Mouse (Mus musculus) embryonic facial prominence, embryonic 11.5 days (tissue): ENCODE results near the gene Rec114. TPM values are rescaled to one million over a fixed set of nuclear protein-coding genes. Genes with fewer than 3 reads are reported as not detected.

Source experiments
- ATAC-seq: fragments of 200-750 bp; cut with Nextera tagmentation; replicated peaks from 2 replicates; pipeline ENCODE4 v1.8.0; 2017; ENCODE audit warnings: low read depth; ENCODE audit not compliant: insufficient number of reproducible peaks, low FRiP score, low TSS enrichment
- DNase-seq: peaks from one replicate; pipeline ENCODE4 v3.0.0-alpha.2; 2015; ENCODE audit warnings: low spot score
- H3K27ac ChIP-seq: fragments of 300-500 bp; sonication (generic); replicated peaks from 2 replicates; pipeline ENCODE4 v1.5.1; 2014; ENCODE audit warnings: mild to moderate bottlenecking, low read depth, low read length, control low read depth
- H3K27me3 ChIP-seq: fragments of 300-500 bp; sonication (generic); 2 replicates; pipeline ENCODE4 v1.6.1; 2014; ENCODE audit warnings: mild to moderate bottlenecking, low read length, moderate library complexity, mixed read lengths; ENCODE audit not compliant: control insufficient read depth, insufficient read depth
- H3K36me3 ChIP-seq: fragments of 300-500 bp; sonication (generic); replicated peaks from 2 replicates; pipeline ENCODE4 v1.6.1; 2014; ENCODE audit warnings: low read depth, mild to moderate bottlenecking, low read length, moderate library complexity, mixed read lengths; ENCODE audit not compliant: control insufficient read depth, insufficient read depth
- H3K4me1 ChIP-seq: fragments of 300-500 bp; sonication (generic); 2 replicates; pipeline ENCODE4 v1.6.1; 2014; ENCODE audit warnings: low read length, mixed read lengths; ENCODE audit not compliant: control insufficient read depth, insufficient read depth
- H3K4me2 ChIP-seq: fragments of 300-500 bp; sonication (generic); 2 replicates; pipeline ENCODE4 v1.6.1; 2014; ENCODE audit warnings: low read depth, mild to moderate bottlenecking, control low read depth, low read length, moderate library complexity
- H3K4me3 ChIP-seq: fragments of 300-500 bp; sonication (generic); 2 replicates; pipeline ENCODE4 v1.5.1; 2014; ENCODE audit warnings: low read depth, low read length, control low read depth
- H3K9ac ChIP-seq: fragments of 300-500 bp; sonication (generic); replicated peaks from 2 replicates; pipeline ENCODE4 v1.6.1; 2014; ENCODE audit warnings: mild to moderate bottlenecking, control low read depth, low read length
- H3K9me3 ChIP-seq: fragments of 300-500 bp; sonication (generic); replicated peaks from 2 replicates; pipeline ENCODE4 v1.6.1; 2016; ENCODE audit warnings: mild to moderate bottlenecking, low read length, inconsistent platforms, mixed read lengths; ENCODE audit not compliant: control insufficient read depth
- WGBS: fragments of 180-500 bp; shearing (Covaris S2); extraction: QIAGEN DNeasy Blood & Tissue Kit; methylation state at CpG from one replicate; pipeline ENCODE4 v1.1.7; 2014; 5-methylcytosine and 5-hydroxymethylcytosine counted together
- polyA plus RNA-seq: library from polyadenylated mRNA; unstranded; fragments of >200 nt; fragmentation: Nextera tagmentation; extraction: Ambion mirVana; gene quantifications from 2 replicates; pipeline ENCODE4 v1.2.1, GENCODE M21; 2014

Rec114 gene
- polyA plus RNA-seq, 1 experiment from 2014 or later = 1.9 TPM

- no peaks in the 10 kb centered on the region for H3K4me1 ChIP-seq
- no peak overlapping the region for H3K27ac ChIP-seq
- H3K4me3 ChIP-seq = no peak overlapping the region
- WGBS = 83% methylated on average over 4 of the region's 4 CpGs
- no peak for ATAC-seq
- H3K9me3 ChIP-seq = no peaks in the 10 kb centered on the region
- H3K9ac ChIP-seq = no peak overlapping the region
- no peaks in the 10 kb centered on the region for H3K36me3 ChIP-seq
- no peaks in the 10 kb centered on the region for H3K27me3 ChIP-seq
- no peak for DNase-seq
- H3K4me2 ChIP-seq = no peak overlapping the region
These were observed 53.1 kb downstream of the Rec114 start for GRCm38 (mm10) chr9:58690701-58691100.

DNA sequence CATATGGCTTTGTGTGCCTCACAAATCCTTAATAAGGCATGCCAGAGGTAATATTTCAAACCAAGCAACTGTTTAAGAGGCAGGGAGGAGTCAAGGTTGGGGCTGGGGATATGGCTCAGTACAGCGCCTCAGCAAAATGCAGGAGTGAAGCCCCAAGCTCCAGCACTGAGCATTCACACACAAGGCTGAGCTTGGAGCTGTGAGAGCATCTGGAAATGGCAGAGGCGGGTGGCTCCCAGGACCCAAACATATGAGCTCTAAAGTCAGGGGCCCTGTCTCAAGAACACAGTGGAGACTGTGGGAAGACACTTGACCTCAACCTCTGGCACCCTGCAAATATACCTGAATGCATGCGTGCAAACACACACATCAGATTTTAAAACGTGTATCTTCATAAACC, 55.7 kb downstream of the Rec114 start:
- H3K9ac ChIP-seq = no peak overlapping the region
- 76% methylated on average over 4 of the region's 4 CpGs for WGBS
- no peaks in the 10 kb centered on the region for H3K36me3 ChIP-seq
- no peak overlapping the region for H3K27ac ChIP-seq
- H3K4me2 ChIP-seq = no peak overlapping the region
- no peak overlapping the region for H3K4me3 ChIP-seq
- H3K4me1 ChIP-seq = no peaks in the 10 kb centered on the region
- DNase-seq (no peak), ATAC-seq (no peak)
- no peaks in the 10 kb centered on the region for H3K27me3 ChIP-seq
- H3K9me3 ChIP-seq = no peaks in the 10 kb centered on the region

DNA sequence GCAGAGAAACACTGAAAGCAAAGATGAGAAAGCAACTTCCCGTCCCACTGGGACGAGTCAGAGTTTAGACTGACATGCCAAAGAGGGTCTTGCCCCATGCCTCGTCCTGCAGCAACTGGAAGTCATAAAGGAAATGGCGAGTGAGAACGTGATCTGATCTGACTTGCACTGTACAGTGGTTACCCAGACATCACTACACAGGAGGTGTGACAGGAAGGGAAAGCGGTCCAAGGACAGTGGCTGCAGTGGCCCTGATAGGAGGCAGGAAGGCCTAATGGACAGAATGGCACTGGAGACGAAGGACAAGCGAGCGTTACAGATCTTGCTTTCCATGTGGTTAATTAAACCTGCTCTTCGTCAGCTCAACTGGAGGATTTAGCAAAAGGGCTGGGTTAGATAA, 58.5 kb downstream of the Rec114 start:
- H3K4me3 ChIP-seq = no peak overlapping the region
- no peak for DNase-seq
- no peak overlapping the region for H3K4me2 ChIP-seq
- H3K9ac ChIP-seq = no peak overlapping the region
- H3K4me1 ChIP-seq = no peaks in the 10 kb centered on the region
- 81% methylated on average over 10 of the region's 10 CpGs for WGBS
- H3K9me3 ChIP-seq = no peaks in the 10 kb centered on the region
- H3K27ac ChIP-seq = no peak overlapping the region
- no peak for ATAC-seq
- H3K27me3 ChIP-seq = no peaks in the 10 kb centered on the region
- no peaks in the 10 kb centered on the region for H3K36me3 ChIP-seq

GRCm38 (mm10) chr9:58683372-58683771, 60.4 kb downstream of the Rec114 start:
- H3K9me3 ChIP-seq = no peaks in the 10 kb centered on the region
- H3K4me3 ChIP-seq = no peak overlapping the region
- H3K27me3 ChIP-seq = no peaks in the 10 kb centered on the region
- no peak for DNase-seq
- no peak overlapping the region for H3K27ac ChIP-seq
- WGBS = 54% methylated on average over 6 of the region's 6 CpGs
- H3K4me1 ChIP-seq = no peaks in the 10 kb centered on the region
- ATAC-seq = no peak
- H3K36me3 ChIP-seq = no peaks in the 10 kb centered on the region
- no peak overlapping the region for H3K4me2 ChIP-seq
- no peak overlapping the region for H3K9ac ChIP-seq

- Histone ChIP-seq H3K4me3 (no peak overlapping the region), H3K27me3 (no peaks in the 10 kb centered on the region), H3K27ac (no peak overlapping the region), H3K36me3 (no peaks in the 10 kb centered on the region), H3K9me3 (no peaks in the 10 kb centered on the region), H3K4me2 (no peak overlapping the region), H3K9ac (no peak overlapping the region), H3K4me1 (no peaks in the 10 kb centered on the region)
- WGBS = 84% methylated on average over 6 of the region's 6 CpGs
- ATAC-seq (no peak), DNase-seq (no peak)
These were observed 61.7 kb downstream of the Rec114 start for GRCm38 (mm10) chr9:58682106-58682505.

- Histone ChIP-seq H3K9ac (no peak overlapping the region), H3K36me3 (no peaks in the 10 kb centered on the region), H3K27ac (no peak overlapping the region), H3K4me3 (no peak overlapping the region), H3K4me1 (no peaks in the 10 kb centered on the region), H3K9me3 (no peaks in the 10 kb centered on the region), H3K27me3 (no peaks in the 10 kb centered on the region), H3K4me2 (no peak overlapping the region)
- DNase-seq (no peak), ATAC-seq (no peak)
- 61% methylated on average over 2 of the region's 2 CpGs for WGBS
These were observed 62.4 kb downstream of the Rec114 start for GRCm38 (mm10) chr9:58681411-58681810.

- Histone ChIP-seq H3K27me3 (no peaks in the 10 kb centered on the region), H3K4me3 (no peak overlapping the region), H3K4me2 (no peak overlapping the region), H3K9ac (no peak overlapping the region), H3K9me3 (no peaks in the 10 kb centered on the region), H3K4me1 (no peaks in the 10 kb centered on the region), H3K27ac (no peak overlapping the region), H3K36me3 (no peaks in the 10 kb centered on the region)
- ATAC-seq (no peak), DNase-seq (no peak)
- WGBS = 72% methylated on average over 6 of the region's 6 CpGs
These were observed 68.4 kb downstream of the Rec114 start for GRCm38 (mm10) chr9:58675371-58675770.

DNA sequence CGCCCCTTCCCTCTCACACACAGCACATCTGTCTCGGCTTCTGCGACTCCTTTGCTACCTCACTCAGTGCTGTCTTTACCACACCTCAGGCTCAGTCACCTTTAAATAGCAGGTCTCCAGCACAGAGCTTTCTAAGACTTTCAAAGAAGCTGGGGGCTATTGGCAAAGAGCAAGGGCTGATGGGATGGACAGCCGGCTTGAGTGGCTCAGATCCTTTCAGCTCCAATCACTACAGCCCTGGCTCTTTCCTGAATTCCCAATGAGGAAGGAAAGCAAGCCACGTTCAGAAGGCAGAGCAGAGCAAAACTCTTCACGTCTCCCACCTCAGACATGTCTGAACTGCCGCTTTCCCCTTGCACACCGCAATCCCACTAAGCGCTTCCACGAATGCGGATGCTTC, 69.0 kb downstream of the Rec114 start:
- Histone ChIP-seq H3K9me3 (no peaks in the 10 kb centered on the region), H3K4me2 (no peak overlapping the region), H3K9ac (no peak overlapping the region), H3K36me3 (no peaks in the 10 kb centered on the region), H3K4me1 (no peaks in the 10 kb centered on the region), H3K27me3 (no peaks in the 10 kb centered on the region), H3K27ac (no peak overlapping the region), H3K4me3 (no peak overlapping the region)
- no peak for ATAC-seq
- WGBS = 72% methylated on average over 11 of the region's 11 CpGs
- DNase-seq = no peak
